Mouse (Mus musculus) cerebellum, adult 2 months (tissue): Measurements from ENCODE around the gene Upk1a. TPM values are rescaled to one million over a fixed set of nuclear protein-coding genes. Genes with fewer than 3 reads are reported as not detected.

Experiments
- DNase-seq, 2 experiments: peaks; one replicate each; pipeline ENCODE4 v3.0.0; 2021
- H3K27ac ChIP-seq: fragments of 200-500 bp; 2 replicates; pipeline ENCODE4 v1.5.1; 2012; ENCODE audit warnings: low read length, control low read depth, inconsistent platforms; ENCODE audit not compliant: insufficient read depth
- H3K27me3 ChIP-seq: fragments of 200-500 bp; 2 replicates; pipeline ENCODE4 v1.6.1; 2012; ENCODE audit warnings: inconsistent platforms, mild to moderate bottlenecking, low read length, moderate library complexity; ENCODE audit not compliant: control insufficient read depth, insufficient read depth
- H3K4me1 ChIP-seq: fragments of 200-500 bp; 2 replicates; pipeline ENCODE4 v1.6.1; 2011; ENCODE audit warnings: low read length; ENCODE audit not compliant: control insufficient read depth, insufficient read depth
- H3K4me3 ChIP-seq: fragments of 200-500 bp; replicated peaks from 2 replicates; pipeline ENCODE3; 2011; ENCODE audit warnings: mild to moderate bottlenecking, low read depth, low read length, control low read depth; ENCODE audit not compliant: insufficient read depth
- CTCF ChIP-seq: fragments of 200-500 bp; IDR thresholded peaks from 2 replicates; pipeline ENCODE4 v1.5.1; 2011; ENCODE audit warnings: low read depth, mild to moderate bottlenecking, control low read depth, low read length, moderate library complexity, borderline replicate concordance; ENCODE audit not compliant: insufficient read depth
- POLR2A ChIP-seq: fragments of 200-500 bp; IDR thresholded peaks from 2 replicates; pipeline ENCODE4 v1.6.1; 2011; ENCODE audit warnings: low read length, control low read depth, borderline replicate concordance; ENCODE audit not compliant: insufficient read depth
- WGBS: fragments of 180-500 bp; shearing (Covaris S2); methylation state at CpG from one replicate; pipeline ENCODE4 v1.1.7; 2018; 5-methylcytosine and 5-hydroxymethylcytosine counted together
- polyA plus RNA-seq: library from polyadenylated mRNA; depleted of rRNA; stranded (reverse); fragments of >200 nt; gene quantifications from 2 replicates; pipeline ENCODE4 v1.2.3, GENCODE M21; 2012

Gene Upk1a
- polyA plus RNA-seq, 1 experiment, result 2.0 TPM

DNA sequence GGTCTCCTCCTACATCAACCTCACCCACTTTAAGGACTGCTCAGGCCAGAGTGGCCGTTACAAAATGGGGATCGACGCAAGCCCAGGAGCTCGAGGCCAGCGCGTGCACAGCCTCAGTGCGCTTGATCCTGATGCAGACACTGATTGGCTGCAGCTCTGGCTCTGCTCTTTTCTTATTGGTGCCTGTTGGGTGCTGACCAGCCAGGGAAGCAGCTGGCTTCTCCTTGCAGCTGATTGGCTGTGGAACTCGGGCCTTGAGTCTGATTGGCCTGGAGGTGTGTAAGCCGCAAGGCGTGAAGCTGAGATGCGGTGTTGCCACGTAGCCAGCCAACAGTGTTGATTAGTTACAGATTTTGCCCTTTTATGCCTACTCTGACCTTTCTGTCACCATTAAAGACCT is 13.9 kb downstream of the Upk1a start, which contains the start of gene Zbtb32:
Gene Zbtb32 (minus strand): TSS at position 124 of the 400 bp plus-strand sequence.
- no peaks in the 10 kb centered on the region for H3K27me3 ChIP-seq
- H3K27ac ChIP-seq, result no peak within 1 kb of the TSS
- peak within 1 kb of the TSS; percentile 15 for H3K4me3 ChIP-seq
- peaks cover 6% of the 10 kb centered on the region for H3K4me1 ChIP-seq
- TF ChIP-seq CTCF, result no peak
- TF ChIP-seq POLR2A, result no peak
- no peak for DNase-seq
- 93% methylated on average over 12 of the region's 12 CpGs for WGBS

- Histone ChIP-seq H3K27ac (no peak overlapping the region), H3K4me3 (no peak overlapping the region), H3K27me3 (no peaks in the 10 kb centered on the region), H3K4me1 (peaks cover 6% of the 10 kb centered on the region)
- 59% methylated on average over 5 of the region's 5 CpGs for WGBS
- no peak for DNase-seq
- no peak for TF ChIP-seq POLR2A
- TF ChIP-seq CTCF, result no peak
These were observed 15.8 kb downstream of the Upk1a start for GRCm38 (mm10) chr7:30596811-30597210.

DNA sequence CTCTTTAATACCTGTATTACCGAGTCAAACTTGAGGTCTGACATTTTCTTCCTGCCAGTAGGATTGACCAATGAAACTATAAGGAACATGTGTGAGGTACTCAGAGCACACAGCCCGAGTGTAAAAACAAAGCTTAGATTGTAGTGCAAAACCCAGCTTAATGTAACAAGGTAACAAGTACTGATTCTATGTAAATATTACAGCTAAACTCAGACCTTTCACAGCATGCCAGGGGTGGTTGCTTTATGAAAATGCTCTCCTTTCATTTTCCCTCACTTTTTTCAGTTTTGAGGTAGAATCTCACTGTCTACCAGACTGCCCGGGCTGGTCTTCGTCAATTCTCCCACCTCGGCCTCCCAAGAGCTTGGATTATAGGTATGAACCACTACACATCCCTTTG is 16.6 kb downstream of the Upk1a start:
- Histone ChIP-seq H3K4me1 (peaks cover 6% of the 10 kb centered on the region), H3K4me3 (no peak overlapping the region), H3K27me3 (no peaks in the 10 kb centered on the region), H3K27ac (no peak overlapping the region)
- TF ChIP-seq CTCF (no peak), POLR2A (no peak)
- no peak for DNase-seq
- WGBS, result 84% methylated on average over 5 of the region's 5 CpGs

GRCm38 (mm10) chr7:30594510-30595024 is 18.1 kb downstream of the Upk1a start:
- TF ChIP-seq POLR2A (no peak), CTCF (no peak)
- 58% methylated on average over 4 of the region's 4 CpGs for WGBS
- no peaks in the 10 kb centered on the region for H3K4me1 ChIP-seq

GRCm38 (mm10) chr7:30593579-30594509 is 18.8 kb downstream of the Upk1a start:
- no peak overlapping the region for H3K27ac ChIP-seq
- H3K27me3 ChIP-seq, result no peaks in the 10 kb centered on the region
- H3K4me3 ChIP-seq, result no peak overlapping the region
- TF ChIP-seq CTCF, result no peak
- TF ChIP-seq POLR2A, result no peak
- 52% methylated on average over 10 of the region's 10 CpGs for WGBS
- no peaks in the 10 kb centered on the region for H3K4me1 ChIP-seq
- DNase-seq, result no peak

More at GRCm38 (mm10) chr7:30594510-30595024, 18.1 kb downstream of the Upk1a start:
- H3K4me3 ChIP-seq, result no peak overlapping the region
- H3K27me3 ChIP-seq, result no peaks in the 10 kb centered on the region
- DNase-seq, result no peak
- H3K27ac ChIP-seq, result no peak overlapping the region

GRCm38 (mm10) chr7:30592772-30593423 is 19.7 kb downstream of the Upk1a start:
- no peak for DNase-seq
- whole genome bisulfite sequencing, result 73% methylated on average over 5 of the region's 5 CpGs
- Histone ChIP-seq H3K4me3 (no peak overlapping the region), H3K27ac (no peak overlapping the region), H3K27me3 (no peaks in the 10 kb centered on the region), H3K4me1 (no peaks in the 10 kb centered on the region)
- TF ChIP-seq POLR2A (no peak), CTCF (no peak)

GRCm38 (mm10) chr7:30591605-30591951 is 21.1 kb downstream of the Upk1a start:
- no peak overlapping the region for H3K27ac ChIP-seq
- peaks cover 7% of the 10 kb centered on the region; the same call in 1 of the 2 replicates for H3K4me1 ChIP-seq
- DNase-seq, result no peak
- 13% methylated on average over 4 of the region's 4 CpGs for WGBS
- no peak overlapping the region for H3K4me3 ChIP-seq
- no peaks in the 10 kb centered on the region for H3K27me3 ChIP-seq
- TF ChIP-seq CTCF, result no peak
- TF ChIP-seq POLR2A, result no peak
